Mouse (Mus musculus) embryonic facial prominence, embryonic 10.5 days (tissue): ENCODE measurements around the gene Pla2g15. TPM values are rescaled to one million over a fixed set of nuclear protein-coding genes. Genes with fewer than 3 reads are reported as not detected.

Source experiments
- polyA plus RNA-seq: library from polyadenylated mRNA; unstranded; fragments of >200 nt; fragmentation: Nextera tagmentation; extraction: Ambion mirVana; gene quantifications from 2 replicates; pipeline ENCODE4 v1.2.1, GENCODE M21; 2016

Pla2g15 gene
- polyA plus RNA-seq, 1 experiment from 2014 or later, result 12.8 TPM

Other genes starting within 250 kb of the Pla2g15 start
- gene Pskh1, start 250.0 kb upstream of the Pla2g15 start, polyA plus RNA-seq, result 35.9 and 38.1 TPM in 2 replicates
- 1.9 and 2.2 TPM in 2 replicates for gene Ctrl, start 216.5 kb upstream of the Pla2g15 start, polyA plus RNA-seq
- gene Psmb10, start 212.0 kb upstream of the Pla2g15 start, polyA plus RNA-seq, result 30.5 and 36.8 TPM in 2 replicates
- gene Lcat, start 207.0 kb upstream of the Pla2g15 start, polyA plus RNA-seq, result 1.7 and 2.4 TPM in 2 replicates
- gene Slc12a4, start 184.3 kb upstream of the Pla2g15 start, polyA plus RNA-seq, result 31.0 and 33.9 TPM in 2 replicates
- not detected in 2 replicates for gene Dpep3, start 171.0 kb upstream of the Pla2g15 start, polyA plus RNA-seq
- 21.0 and 24.9 TPM in 2 replicates for gene Dus2, start 159.1 kb upstream of the Pla2g15 start, polyA plus RNA-seq
- gene Dpep2nb, start 144.4 kb upstream of the Pla2g15 start, polyA plus RNA-seq, result not detected in 2 replicates
- 22.3 and 23.6 TPM in 2 replicates for gene Ddx28, start 138.5 kb upstream of the Pla2g15 start, polyA plus RNA-seq
- gene Nfatc3, start 91.6 kb upstream of the Pla2g15 start, polyA plus RNA-seq, result 6.8 and 7.3 TPM in 2 replicates
- gene Esrp2, start 13.4 kb upstream of the Pla2g15 start, polyA plus RNA-seq, result 7.5 and 10.5 TPM in 2 replicates
- 71.6 and 84.5 TPM in 2 replicates for gene Slc7a6, start 18.5 kb downstream of the Pla2g15 start, polyA plus RNA-seq
- gene Slc7a6os, start 60.5 kb downstream of the Pla2g15 start, polyA plus RNA-seq, result 37.5 and 39.7 TPM in 2 replicates
- gene Prmt7, start 60.5 kb downstream of the Pla2g15 start, polyA plus RNA-seq, result 75.8 and 80.6 TPM in 2 replicates
- 4.0 and 5.0 TPM in 2 replicates for gene Smpd3, start 187.6 kb downstream of the Pla2g15 start, polyA plus RNA-seq